Mouse (Mus musculus) midbrain, embryonic 11.5 days (tissue): ENCODE measurements around the gene Cebpb. TPM values are rescaled to one million over a fixed set of nuclear protein-coding genes. Genes with fewer than 3 reads are reported as not detected.

Experiments used
- ATAC-seq: fragments of 200-750 bp; cut with Nextera tagmentation; 2 replicates; pipeline ENCODE4 v1.8.0; 2017; ENCODE audit warnings: moderate TSS enrichment, moderate library complexity; ENCODE audit not compliant: low FRiP score
- DNase-seq: peaks from one replicate; pipeline ENCODE4 v3.0.0; 2015; ENCODE audit warnings: low spot score; ENCODE audit errors: missing footprints
- H3K27ac ChIP-seq: fragments of 300-500 bp; sonication (generic); 2 replicates; pipeline ENCODE4 v1.5.1; 2014; ENCODE audit warnings: low read depth, low read length
- H3K27me3 ChIP-seq: fragments of 300-500 bp; sonication (generic); 2 replicates; pipeline ENCODE4 v1.6.1; 2014; ENCODE audit warnings: mild to moderate bottlenecking, low read length, moderate library complexity, mixed read lengths; ENCODE audit not compliant: control insufficient read depth, insufficient read depth
- H3K36me3 ChIP-seq: fragments of 300-500 bp; sonication (generic); 2 replicates; pipeline ENCODE4 v1.6.1; 2014; ENCODE audit warnings: mild to moderate bottlenecking, low read length, moderate library complexity, mixed read lengths; ENCODE audit not compliant: control insufficient read depth, insufficient read depth
- H3K4me1 ChIP-seq: fragments of 300-500 bp; sonication (generic); 2 replicates; pipeline ENCODE4 v1.6.1; 2014; ENCODE audit warnings: low read length; ENCODE audit not compliant: control insufficient read depth, insufficient read depth
- H3K4me2 ChIP-seq: fragments of 300-500 bp; sonication (generic); 2 replicates; pipeline ENCODE4 v1.6.1; 2014; ENCODE audit warnings: mild to moderate bottlenecking, moderate library complexity
- H3K4me3 ChIP-seq: fragments of 300-500 bp; sonication (generic); 2 replicates; pipeline ENCODE4 v1.5.1; 2014; ENCODE audit warnings: low read depth, low read length
- H3K9ac ChIP-seq: fragments of 300-500 bp; sonication (generic); 2 replicates; pipeline ENCODE4 v1.6.1; 2014; ENCODE audit warnings: low read length
- H3K9me3 ChIP-seq: fragments of 300-500 bp; sonication (generic); 2 replicates; pipeline ENCODE4 v1.6.1; 2016; ENCODE audit warnings: low read length; ENCODE audit not compliant: control insufficient read depth
- WGBS: fragments of 180-500 bp; shearing (Covaris S2); extraction: QIAGEN DNeasy Blood & Tissue Kit; methylation state at CpG from one replicate; pipeline ENCODE4 v1.1.7; 2014; 5-methylcytosine and 5-hydroxymethylcytosine counted together
- polyA plus RNA-seq: library from polyadenylated mRNA; unstranded; fragments of >200 nt; fragmentation: Nextera tagmentation; extraction: Ambion mirVana; gene quantifications from 2 replicates; pipeline ENCODE4 v1.2.1, GENCODE M21; 2014

Gene Cebpb
- polyA plus RNA-seq, 1 experiment from 2014 or later, result 2.5 TPM

DNA sequence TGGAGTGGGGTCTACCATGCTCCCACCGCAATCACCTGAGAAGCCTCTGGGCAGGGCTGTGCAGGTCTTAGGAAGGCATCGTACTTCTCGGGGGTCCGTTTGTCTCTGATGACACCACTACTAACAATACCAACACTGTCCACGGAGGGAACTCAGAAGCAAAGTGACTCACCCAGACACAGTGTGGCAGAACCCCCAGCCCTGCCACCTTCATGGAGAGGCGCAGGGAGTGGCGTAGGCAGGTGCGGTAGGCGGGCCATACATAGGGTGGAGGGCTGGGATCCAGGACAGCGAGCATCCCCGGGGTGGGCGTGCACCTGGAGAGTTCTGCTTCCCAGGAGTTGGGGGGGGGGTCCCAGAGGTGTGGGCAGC lies 603 bp upstream of the Cebpb start:
- Histone ChIP-seq H3K4me2 (peak overlapping the region; percentile 87), H3K4me3 (peak overlapping the region; percentile 55), H3K9ac (no peak overlapping the region), H3K36me3 (no peaks in the 10 kb centered on the region), H3K27ac (no peak overlapping the region), H3K27me3 (peaks cover 42% of the 10 kb centered on the region), H3K9me3 (no peaks in the 10 kb centered on the region), H3K4me1 (peaks cover 5% of the 10 kb centered on the region; the same call in 1 of the 2 replicates)
- peak; percentile 87 for DNase-seq
- 16% methylated on average over 12 of the region's 12 CpGs for WGBS
- peak; percentile 35 for ATAC-seq

DNA sequence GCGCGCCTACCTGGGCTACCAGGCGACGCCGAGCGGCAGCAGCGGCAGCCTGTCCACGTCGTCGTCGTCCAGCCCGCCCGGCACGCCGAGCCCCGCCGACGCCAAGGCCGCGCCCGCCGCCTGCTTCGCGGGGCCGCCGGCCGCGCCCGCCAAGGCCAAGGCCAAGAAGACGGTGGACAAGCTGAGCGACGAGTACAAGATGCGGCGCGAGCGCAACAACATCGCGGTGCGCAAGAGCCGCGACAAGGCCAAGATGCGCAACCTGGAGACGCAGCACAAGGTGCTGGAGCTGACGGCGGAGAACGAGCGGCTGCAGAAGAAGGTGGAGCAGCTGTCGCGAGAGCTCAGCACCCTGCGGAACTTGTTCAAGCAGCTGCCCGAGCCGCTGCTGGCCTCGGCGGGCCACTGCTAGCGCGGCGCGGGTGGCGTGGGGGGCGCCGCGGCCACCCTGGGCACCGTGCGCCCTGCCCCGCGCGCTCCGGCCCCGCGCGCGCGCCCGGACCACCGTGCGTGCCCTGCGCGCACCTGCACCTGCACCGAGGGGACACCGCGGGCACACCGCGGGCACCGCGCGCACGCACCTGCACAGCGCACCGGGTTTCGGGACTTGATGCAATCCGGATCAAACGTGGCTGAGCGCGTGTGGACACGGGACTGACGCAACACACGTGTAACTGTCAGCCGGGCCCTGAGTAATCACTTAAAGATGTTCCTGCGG lies 945 bp downstream of the Cebpb start, which contains the start of gene Tmem189:
Gene Tmem189, minus strand, starts transcription at position 322 of the 718 bp plus-strand sequence.
- no peak within 1 kb of the TSS for H3K27ac ChIP-seq
- DNase-seq (peak; percentile 94), ATAC-seq (peak; percentile 12; the same call in 1 of the 2 replicates)
- H3K27me3 ChIP-seq, result peaks cover 42% of the 10 kb centered on the region
- H3K9ac ChIP-seq, result peak within 1 kb of the TSS; percentile 56
- H3K4me3 ChIP-seq, result peak within 1 kb of the TSS; percentile 55
- no peaks in the 10 kb centered on the region for H3K9me3 ChIP-seq
- under 1% methylated on average over 97 of the region's 99 CpGs for WGBS
- no peaks in the 10 kb centered on the region for H3K36me3 ChIP-seq
- H3K4me1 ChIP-seq, result peaks cover 5% of the 10 kb centered on the region; the same call in 1 of the 2 replicates
- peak within 1 kb of the TSS; percentile 87 for H3K4me2 ChIP-seq

DNA sequence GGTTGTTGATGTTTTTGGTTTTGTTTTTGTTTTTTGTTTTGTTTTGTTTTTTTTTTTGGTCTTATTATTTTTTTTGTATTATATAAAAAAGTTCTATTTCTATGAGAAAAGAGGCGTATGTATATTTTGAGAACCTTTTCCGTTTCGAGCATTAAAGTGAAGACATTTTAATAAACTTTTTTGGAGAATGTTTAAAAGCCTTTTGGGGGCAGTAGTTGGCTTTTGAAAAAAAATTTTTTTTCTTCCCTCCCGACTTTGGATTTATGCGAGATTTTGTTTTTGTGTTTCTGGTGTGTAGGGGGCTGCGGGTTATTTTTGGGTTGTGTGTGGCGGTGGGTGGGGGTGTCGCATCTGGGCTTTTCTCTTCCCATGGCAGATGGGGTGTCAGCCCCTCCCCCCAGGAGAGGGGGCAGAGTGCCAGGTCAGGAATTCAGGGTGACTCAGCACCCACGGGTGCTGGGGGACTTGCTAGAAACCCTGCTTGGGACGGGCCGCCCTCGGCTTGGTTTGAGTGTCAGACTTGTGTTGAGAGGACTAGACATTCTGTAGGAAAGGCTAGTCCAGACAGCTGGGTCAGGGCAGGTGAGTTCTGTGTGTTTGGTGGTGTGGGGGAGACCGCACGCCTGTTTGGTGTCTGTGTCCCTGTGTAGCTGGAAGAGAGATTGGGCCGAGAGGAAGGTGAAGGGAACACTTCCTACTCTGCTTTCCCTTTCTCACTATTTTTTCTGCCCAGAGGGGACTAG lies 1.7 kb downstream of the Cebpb start:
- no peak for ATAC-seq
- H3K9ac ChIP-seq, result no peak overlapping the region
- H3K4me3 ChIP-seq, result peak overlapping the region; percentile 55

DNA sequence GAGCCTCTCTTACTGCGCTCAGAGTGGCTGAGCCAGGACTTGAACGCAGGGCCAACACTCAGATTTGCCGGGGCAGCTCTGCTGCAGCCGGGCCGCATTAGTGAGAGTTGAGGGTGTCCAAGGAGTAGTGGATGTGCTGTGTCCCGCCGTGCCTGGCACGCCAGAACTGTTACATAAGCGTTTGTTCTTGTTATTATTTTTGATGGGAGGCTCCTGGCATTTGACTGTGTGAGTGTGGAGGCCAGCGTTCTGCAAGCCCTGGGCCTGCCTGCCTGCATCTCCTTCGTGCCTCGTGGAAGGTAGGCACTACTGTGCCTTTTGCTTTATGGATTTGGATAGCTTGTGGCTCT lies 2.2 kb downstream of the Cebpb start:
- Histone ChIP-seq H3K27ac (no peak overlapping the region), H3K36me3 (no peaks in the 10 kb centered on the region), H3K4me3 (no peak overlapping the region), H3K4me1 (peaks cover 5% of the 10 kb centered on the region; the same call in 1 of the 2 replicates), H3K9ac (no peak overlapping the region), H3K9me3 (no peaks in the 10 kb centered on the region; the same call in 1 of the 2 replicates), H3K4me2 (no peak overlapping the region), H3K27me3 (peaks cover 36% of the 10 kb centered on the region)
- 89% methylated on average over 12 of the region's 12 CpGs for WGBS
- no peak for DNase-seq
- ATAC-seq, result no peak

More for the DNA sequence above, 1.7 kb downstream of the Cebpb start:
- peaks cover 5% of the 10 kb centered on the region; the same call in 1 of the 2 replicates for H3K4me1 ChIP-seq
- peak overlapping the region; percentile 87 for H3K4me2 ChIP-seq
- no peaks in the 10 kb centered on the region; the same call in 1 of the 2 replicates for H3K9me3 ChIP-seq
- H3K27me3 ChIP-seq, result peaks cover 38% of the 10 kb centered on the region
- H3K36me3 ChIP-seq, result no peaks in the 10 kb centered on the region
- no peak for DNase-seq
- 65% methylated on average over 15 of the region's 15 CpGs for WGBS
- H3K27ac ChIP-seq, result no peak overlapping the region

GRCm38 (mm10) chr2:167691410-167691809 lies 2.7 kb downstream of the Cebpb start:
- H3K36me3 ChIP-seq, result no peaks in the 10 kb centered on the region
- H3K4me3 ChIP-seq, result no peak overlapping the region
- peaks cover 34% of the 10 kb centered on the region for H3K27me3 ChIP-seq
- ATAC-seq (no peak), DNase-seq (no peak)
- H3K27ac ChIP-seq, result no peak overlapping the region
- 86% methylated on average over 6 of the region's 6 CpGs for WGBS
- no peak overlapping the region for H3K9ac ChIP-seq
- H3K4me2 ChIP-seq, result no peak overlapping the region
- no peaks in the 10 kb centered on the region; the same call in 1 of the 2 replicates for H3K9me3 ChIP-seq
- H3K4me1 ChIP-seq, result peaks cover 5% of the 10 kb centered on the region; the same call in 1 of the 2 replicates

- no peak overlapping the region for H3K4me2 ChIP-seq
- WGBS, result 89% methylated on average over 14 of the region's 14 CpGs
- no peaks in the 10 kb centered on the region; the same call in 1 of the 2 replicates for H3K9me3 ChIP-seq
- H3K27me3 ChIP-seq, result peaks cover 32% of the 10 kb centered on the region
- H3K4me1 ChIP-seq, result peaks cover 5% of the 10 kb centered on the region; the same call in 1 of the 2 replicates
- no peak overlapping the region for H3K4me3 ChIP-seq
- no peak for ATAC-seq
- no peak overlapping the region for H3K27ac ChIP-seq
- no peaks in the 10 kb centered on the region for H3K36me3 ChIP-seq
- DNase-seq, result no peak
- H3K9ac ChIP-seq, result no peak overlapping the region
Measured at GRCm38 (mm10) chr2:167691871-167692661, 3.4 kb downstream of the Cebpb start.

DNA sequence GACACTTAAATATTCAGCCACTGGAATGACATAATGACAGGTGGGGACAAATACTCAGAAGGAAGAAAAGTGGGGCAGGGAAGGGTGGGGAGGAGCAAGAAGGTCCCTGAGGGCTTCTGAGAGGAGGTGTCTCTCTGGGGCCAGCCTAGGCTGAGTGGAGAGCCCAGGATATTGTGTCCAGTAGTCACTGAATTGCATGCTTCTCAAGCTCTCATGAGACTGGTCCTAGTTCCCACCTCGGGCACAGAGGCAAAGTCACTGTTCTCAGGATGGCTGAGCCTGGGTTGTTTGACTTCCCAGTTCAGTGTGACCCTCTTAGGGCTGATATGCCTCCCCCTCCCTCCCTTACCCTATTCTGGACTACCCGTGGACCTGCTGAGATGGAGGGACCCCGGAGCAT lies 4.1 kb downstream of the Cebpb start:
- no peak overlapping the region for H3K27ac ChIP-seq
- DNase-seq, result no peak
- H3K36me3 ChIP-seq, result no peaks in the 10 kb centered on the region
- ATAC-seq, result no peak
- no peak overlapping the region for H3K4me3 ChIP-seq
- peaks cover 5% of the 10 kb centered on the region; the same call in 1 of the 2 replicates for H3K4me1 ChIP-seq
- H3K9me3 ChIP-seq, result no peaks in the 10 kb centered on the region; the same call in 1 of the 2 replicates
- peaks cover 32% of the 10 kb centered on the region for H3K27me3 ChIP-seq
- WGBS, result 68% methylated on average over 3 of the region's 3 CpGs
- H3K4me2 ChIP-seq, result no peak overlapping the region
- H3K9ac ChIP-seq, result no peak overlapping the region

DNA sequence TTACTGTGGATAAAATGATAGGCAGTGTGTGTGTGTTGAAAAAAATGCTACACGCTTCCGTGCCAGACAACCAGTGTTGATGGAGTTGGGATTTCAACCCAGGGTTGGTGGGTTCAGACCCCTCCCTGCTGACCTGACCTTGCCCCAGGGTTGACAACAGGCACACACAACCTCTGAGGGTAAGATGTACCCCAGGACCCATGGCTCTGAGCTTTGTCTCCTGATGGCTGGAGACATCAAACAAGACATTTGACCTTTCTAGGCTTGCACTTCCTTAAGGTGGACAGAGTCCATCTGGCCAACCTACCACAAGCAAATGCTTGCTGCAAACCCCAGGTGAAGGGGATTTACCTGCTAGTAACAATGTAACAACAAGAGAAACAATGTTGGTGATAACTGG lies 4.8 kb downstream of the Cebpb start:
- H3K36me3 ChIP-seq, result no peaks in the 10 kb centered on the region
- 93% methylated on average over 2 of the region's 2 CpGs for WGBS

More for the DNA sequence above, 4.8 kb downstream of the Cebpb start:
- H3K4me3 ChIP-seq, result no peak overlapping the region
- H3K27ac ChIP-seq, result no peak overlapping the region
- no peak overlapping the region for H3K9ac ChIP-seq
- no peaks in the 10 kb centered on the region; the same call in 1 of the 2 replicates for H3K9me3 ChIP-seq
- ATAC-seq (no peak), DNase-seq (no peak)
- peaks cover 5% of the 10 kb centered on the region; the same call in 1 of the 2 replicates for H3K4me1 ChIP-seq
- H3K27me3 ChIP-seq, result peaks cover 28% of the 10 kb centered on the region
- H3K4me2 ChIP-seq, result no peak overlapping the region
